Mouse (Mus musculus) Muller cell, postnatal 12 days (primary cell): ENCODE measurements at regions not wholly inside any gene's neighbourhood (a gene's known extent, or its start where the extent isn't known, plus 50 kb on each side); places are given as distances from the start of the nearest gene placed in this dataset.

Source experiments
- DNase-seq: peaks from one replicate; pipeline ENCODE4 v3.0.0-alpha.2; 2015; ENCODE audit errors: inconsistent ontology term

- DNase-seq, result no peak
Measured at GRCm38 (mm10) chr8:56682564-56682963, 131.7 kb downstream of the Fbxo8 start.

- DNase-seq, result peak; percentile 28
Measured at GRCm38 (mm10) chr8:56684352-56684751, 133.5 kb downstream of the Fbxo8 start.

- DNase-seq, result peak; percentile 24
Measured at GRCm38 (mm10) chr8:56695436-56695835, 144.5 kb downstream of the Fbxo8 start.

- DNase-seq, result no peak
Measured at GRCm38 (mm10) chr8:56700580-56701145, 149.8 kb downstream of the Fbxo8 start.

GRCm38 (mm10) chr8:56706377-56706776, 155.5 kb downstream of the Fbxo8 start:
- no peak for DNase-seq

GRCm38 (mm10) chr8:56706941-56707706, 156.2 kb downstream of the Fbxo8 start:
- peak; percentile 24 for DNase-seq

GRCm38 (mm10) chr8:56720001-56720400, 169.1 kb downstream of the Fbxo8 start:
- no peak for DNase-seq

GRCm38 (mm10) chr8:56722473-56723236, 171.8 kb downstream of the Fbxo8 start:
- no peak for DNase-seq

GRCm38 (mm10) chr8:56724607-56725006, 173.7 kb downstream of the Fbxo8 start:
- DNase-seq, result no peak

- no peak for DNase-seq
Measured at GRCm38 (mm10) chr8:56733318-56733717, 182.4 kb downstream of the Fbxo8 start.

- DNase-seq, result no peak
Measured at GRCm38 (mm10) chr8:56735021-56735420, 184.1 kb downstream of the Fbxo8 start.

- no peak for DNase-seq
Measured at GRCm38 (mm10) chr8:56767034-56767433, 216.1 kb downstream of the Fbxo8 start.

- DNase-seq, result no peak
Measured at GRCm38 (mm10) chr8:56784441-56784840, 233.6 kb downstream of the Fbxo8 start.

- no peak for DNase-seq
Measured at GRCm38 (mm10) chr8:56789549-56790270, 238.8 kb downstream of the Fbxo8 start.

GRCm38 (mm10) chr8:56832651-56833050, 281.8 kb downstream of the Fbxo8 start:
- DNase-seq, result no peak

GRCm38 (mm10) chr8:56833129-56833528, 282.2 kb downstream of the Fbxo8 start:
- no peak for DNase-seq

GRCm38 (mm10) chr8:56883449-56883848, 332.6 kb downstream of the Fbxo8 start:
- no peak for DNase-seq

GRCm38 (mm10) chr8:56884195-56884594, 333.3 kb downstream of the Fbxo8 start:
- DNase-seq, result peak; percentile 5

- peak; percentile 42 for DNase-seq
Measured at GRCm38 (mm10) chr8:56893638-56894037, 342.7 kb downstream of the Fbxo8 start.

- no peak for DNase-seq
Measured at GRCm38 (mm10) chr8:56915362-56915761, 364.5 kb downstream of the Fbxo8 start.

GRCm38 (mm10) chr8:56915989-56916388, 365.1 kb downstream of the Fbxo8 start:
- DNase-seq, result no peak

GRCm38 (mm10) chr8:56924724-56925123, 373.8 kb downstream of the Fbxo8 start:
- DNase-seq, result no peak
